Mouse (Mus musculus) urinary bladder, postnatal 14 days (tissue): Measurements from ENCODE around the gene Ulbp1.
A peak's percentile ranks its signal among the peaks of the same experiment; 100 is the strongest.
"Not testable (repeated sequence)": the region's sequence is repeated elsewhere in the genome, so short reads cannot be mapped to it uniquely, and the experiment has no call there.

Experiments used
- DNase-seq: peaks from one replicate; pipeline ENCODE4 v3.0.0; 2021; ENCODE audit warnings: low spot score

Ulbp1 gene

GRCm38 (mm10) chr10:7473197-7473889 is at the start of gene Ulbp1:
TSS of gene Ulbp1 (minus strand) at chr10:7473638.
- DNase-seq, result peak; percentile 78

DNA sequence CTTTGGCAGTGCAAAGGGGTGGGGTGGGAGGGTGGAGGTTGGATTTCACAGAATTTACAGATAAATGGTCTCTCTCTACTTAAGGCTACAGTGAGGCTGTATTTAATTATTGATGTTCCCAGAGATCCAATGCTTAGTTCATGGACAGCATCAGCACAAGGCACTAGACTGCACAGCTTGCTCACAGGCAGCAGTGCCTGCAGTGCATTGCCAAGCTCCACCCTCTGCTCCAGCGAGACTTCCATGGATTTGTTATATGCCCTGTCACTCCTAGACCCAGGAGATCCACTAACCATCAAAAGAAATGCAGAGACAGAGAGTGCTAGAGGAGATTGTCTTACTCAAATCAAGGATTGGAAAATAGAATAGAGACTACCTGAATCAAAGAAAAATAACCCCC is 24.7 kb upstream of the Ulbp1 start:
- DNase-seq, result not testable (repeated sequence)

DNA sequence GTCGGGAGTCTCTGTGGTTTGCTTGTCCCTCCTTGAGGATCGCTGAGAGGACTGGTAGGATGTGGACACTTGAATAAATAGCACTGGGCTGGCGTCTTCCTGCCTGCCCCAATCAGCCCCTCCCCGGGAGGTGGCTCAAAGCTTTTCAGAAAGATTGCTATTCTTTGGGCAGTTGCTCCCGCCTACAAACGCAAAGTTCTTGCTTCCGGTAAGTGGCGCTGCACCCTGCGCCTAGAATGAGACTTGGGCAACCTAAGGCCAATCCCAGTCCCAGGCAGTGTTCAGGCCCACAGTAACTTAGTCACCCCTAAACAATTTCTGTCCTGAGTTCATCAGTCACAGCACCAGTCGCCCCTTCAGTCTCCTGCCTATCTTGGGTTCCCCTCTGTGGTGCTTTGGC is 18.9 kb upstream of the Ulbp1 start:
- not testable (repeated sequence) for DNase-seq

GRCm38 (mm10) chr10:7483650-7484049 is 10.2 kb upstream of the Ulbp1 start:
- DNase-seq, result no peak

GRCm38 (mm10) chr10:7474225-7474624 is 787 bp upstream of the Ulbp1 start:
- not testable (repeated sequence) for DNase-seq

GRCm38 (mm10) chr10:7471664-7472063 is 1.8 kb downstream of the Ulbp1 start:
- DNase-seq, result no peak

DNA sequence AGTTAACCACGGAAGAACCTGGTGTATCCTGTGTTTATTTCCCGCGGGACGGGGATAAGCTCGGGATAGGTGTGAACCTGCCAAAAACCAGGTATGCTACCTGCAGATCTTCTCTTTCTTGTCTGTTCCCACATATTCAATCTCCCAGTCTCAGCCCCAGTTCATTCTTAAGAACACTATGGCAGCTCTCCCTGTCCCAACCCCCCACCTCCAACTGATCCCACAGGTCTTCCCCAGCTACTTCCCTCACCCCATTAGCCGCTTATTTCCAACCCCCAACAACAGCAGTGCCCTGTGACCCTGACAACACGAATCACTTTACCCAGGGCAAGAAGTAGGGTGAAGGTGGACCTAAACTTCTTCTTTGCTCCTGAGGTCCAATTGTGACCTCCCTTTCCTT is 3.0 kb downstream of the Ulbp1 start:
- DNase-seq, result no peak

DNA sequence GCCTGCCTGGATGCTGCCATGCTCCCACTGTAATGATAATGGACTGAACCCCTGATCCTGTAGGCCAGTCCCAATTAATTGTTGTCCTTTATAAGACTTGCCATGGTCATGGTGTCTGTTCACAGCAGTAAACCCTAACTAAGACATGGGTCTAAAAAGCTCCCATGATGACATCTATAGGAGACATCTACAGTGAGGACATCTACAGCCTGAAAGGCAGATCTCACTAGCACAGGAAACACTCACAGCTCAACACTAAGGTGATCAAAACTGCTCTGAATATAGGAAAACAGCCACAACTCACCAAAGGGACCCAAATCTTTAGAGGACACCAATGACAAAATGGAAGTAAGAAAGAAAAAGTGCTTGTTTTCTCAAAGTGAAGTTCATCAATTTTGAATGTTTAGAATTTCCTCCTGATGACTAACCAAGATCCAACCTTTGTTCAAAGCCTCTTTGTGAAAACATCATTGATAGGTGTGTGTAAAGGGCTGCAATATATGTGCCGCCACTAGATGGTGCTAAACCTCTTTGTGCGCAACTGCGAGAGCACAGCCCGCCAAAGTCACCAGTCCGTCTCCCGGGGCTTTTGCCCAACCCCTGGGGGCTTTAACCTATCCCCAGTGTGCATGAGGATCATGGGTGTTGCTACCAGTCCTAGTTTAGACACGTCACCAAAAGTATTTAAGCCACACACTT is 3.6 kb downstream of the Ulbp1 start:
- DNase-seq, result peak; percentile 60

DNA sequence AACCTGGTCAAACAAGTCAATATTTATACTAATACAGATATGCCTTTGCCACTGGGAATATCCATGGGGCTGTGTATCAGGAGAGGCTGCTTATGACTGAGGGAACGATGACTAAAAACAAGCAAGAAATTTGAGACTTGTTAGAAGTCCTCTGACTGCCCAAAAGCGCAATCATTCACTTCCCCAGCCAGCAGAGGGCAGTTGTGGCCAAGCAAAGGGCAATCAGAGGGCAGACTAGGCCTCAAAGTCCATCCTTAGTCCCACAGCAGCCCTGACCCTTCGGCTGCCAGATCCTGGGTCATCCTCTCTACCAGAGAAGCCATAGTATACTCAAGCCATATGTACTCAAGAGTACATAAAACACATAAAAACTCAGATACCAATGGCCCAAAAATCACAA is 11.4 kb downstream of the Ulbp1 start:
- no peak for DNase-seq

GRCm38 (mm10) chr10:7438928-7439327 is 34.5 kb downstream of the Ulbp1 start:
- no peak for DNase-seq

DNA sequence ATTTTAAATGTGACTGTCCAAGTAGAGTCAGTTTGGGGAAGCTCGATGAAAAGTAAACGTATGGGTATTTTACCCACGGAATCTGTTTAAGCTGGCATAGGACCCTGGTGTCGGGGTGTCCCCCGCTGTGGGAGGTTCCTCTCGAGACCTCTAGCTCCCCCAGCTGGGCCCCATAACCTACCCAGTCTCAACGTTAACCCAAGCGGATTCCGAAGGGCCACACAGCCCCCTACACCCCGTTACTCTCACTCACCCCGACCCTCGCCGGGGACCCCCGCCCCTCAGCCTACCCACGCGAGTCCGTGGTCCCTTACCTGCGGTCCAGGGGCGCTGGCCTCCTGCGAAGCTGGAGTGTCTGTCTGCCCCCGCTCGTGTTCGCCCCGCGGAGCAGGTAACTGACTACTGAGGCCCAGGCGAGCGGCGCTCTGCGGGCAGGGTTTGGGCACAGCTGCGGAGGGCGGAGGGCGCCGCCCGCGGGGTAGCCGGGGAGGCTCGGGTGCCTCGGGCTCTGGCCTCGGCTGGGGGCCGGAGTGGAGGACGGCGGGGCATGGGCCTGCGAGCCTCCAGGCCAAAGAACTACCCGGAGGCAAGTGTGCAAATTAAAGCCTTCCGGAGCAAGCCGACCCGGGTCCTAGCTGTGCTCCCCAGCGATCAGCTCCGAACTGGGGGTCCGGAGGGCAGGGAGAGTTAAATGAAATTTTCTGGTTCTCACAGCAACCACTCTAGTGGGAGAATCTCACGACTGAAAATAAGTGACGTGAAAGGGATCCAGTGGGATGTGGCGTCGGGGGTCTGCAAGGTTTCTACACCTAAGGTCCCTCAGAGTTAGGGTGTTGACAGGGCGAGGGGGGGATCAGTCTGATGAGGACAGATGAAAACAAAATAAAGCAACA is 80.0 kb downstream of the Ulbp1 start:
- no peak for DNase-seq

GRCm38 (mm10) chr10:7391935-7392930 is 81.2 kb downstream of the Ulbp1 start:
- DNase-seq, result no peak

DNA sequence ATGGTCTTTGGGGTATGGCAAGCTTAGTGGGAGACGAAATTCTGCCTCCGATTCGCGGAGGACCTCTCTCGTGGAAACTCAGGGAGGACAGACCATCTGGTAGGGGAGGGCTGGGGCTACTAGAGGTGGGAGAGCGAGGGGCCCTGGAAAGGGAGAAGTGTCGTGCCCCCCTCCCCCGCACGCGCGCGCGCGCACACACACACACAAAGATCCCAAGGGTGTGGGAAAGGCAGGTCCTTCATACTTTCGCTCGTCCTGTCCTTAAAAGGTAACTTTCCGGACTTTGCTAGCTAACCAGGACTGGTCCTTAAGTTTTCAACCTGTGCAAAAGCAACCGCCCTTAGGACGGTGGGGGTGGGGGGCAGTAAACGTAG is 81.9 kb downstream of the Ulbp1 start:
- DNase-seq, result no peak

DNA sequence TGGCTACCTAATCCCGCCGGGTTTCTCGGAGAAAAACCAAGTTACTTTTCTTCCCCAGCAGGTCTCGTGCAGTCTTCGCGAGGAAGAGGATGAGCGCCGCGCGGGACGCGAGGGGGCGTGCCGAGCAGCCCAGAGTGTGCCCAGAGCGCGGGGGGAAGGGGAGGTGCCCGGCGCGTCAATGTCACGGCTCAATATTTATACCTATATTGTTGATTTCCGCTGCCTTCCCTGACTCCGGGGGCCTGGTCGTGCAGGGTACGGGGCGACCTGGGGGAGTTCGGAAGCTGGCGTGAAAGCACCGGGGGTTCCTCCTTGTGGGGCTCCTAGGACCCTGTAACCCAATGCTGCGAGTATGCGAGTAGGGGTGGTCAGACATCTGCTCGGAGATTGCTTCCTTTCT is 82.3 kb downstream of the Ulbp1 start:
- DNase-seq, result peak; percentile 23
